Mouse (Mus musculus) lung, postnatal 0 days (tissue): ENCODE data around the gene Tmem177. TPM values are rescaled to one million over a fixed set of nuclear protein-coding genes. Genes with fewer than 3 reads are reported as not detected.

Source experiments
- ATAC-seq: fragments of 200-750 bp; cut with Nextera tagmentation; 2 replicates; pipeline ENCODE4 v1.8.0; 2017; ENCODE audit warnings: moderate library complexity
- DNase-seq: peaks from one replicate; pipeline ENCODE4 v3.0.0-alpha.2; 2016; ENCODE audit warnings: low spot score
- H3K27ac ChIP-seq: fragments of 300-500 bp; sonication (generic); 2 replicates; pipeline ENCODE4 v1.5.1; 2014; ENCODE audit warnings: antibody characterized with exemption, mild to moderate bottlenecking, low read length, mixed read lengths
- H3K27me3 ChIP-seq: fragments of 300-500 bp; sonication (generic); replicated peaks from 2 replicates; pipeline ENCODE4 v1.6.1; 2014; ENCODE audit warnings: low read length, mixed read lengths; ENCODE audit not compliant: insufficient read depth
- H3K36me3 ChIP-seq: fragments of 300-500 bp; sonication (generic); 2 replicates; pipeline ENCODE4 v1.6.1; 2014; ENCODE audit warnings: low read length, mixed read lengths; ENCODE audit not compliant: insufficient read depth
- H3K4me1 ChIP-seq: fragments of 300-500 bp; sonication (generic); 2 replicates; pipeline ENCODE4 v1.6.1; 2014; ENCODE audit warnings: antibody characterized with exemption, low read depth, low read length, mixed read lengths; ENCODE audit not compliant: insufficient read depth
- H3K4me2 ChIP-seq: fragments of 300-500 bp; sonication (generic); replicated peaks from 2 replicates; pipeline ENCODE4 v1.6.1; 2014; ENCODE audit warnings: low read depth, mild to moderate bottlenecking, low read length, moderate library complexity, mixed read lengths
- H3K4me3 ChIP-seq: fragments of 300-500 bp; sonication (generic); 2 replicates; pipeline ENCODE4 v1.5.1; 2014; ENCODE audit warnings: low read depth, low read length
- H3K9ac ChIP-seq: fragments of 300-500 bp; sonication (generic); replicated peaks from 2 replicates; pipeline ENCODE4 v1.6.1; 2014; ENCODE audit warnings: low read depth, mild to moderate bottlenecking
- H3K9me3 ChIP-seq: fragments of 300-500 bp; sonication (generic); 2 replicates; pipeline ENCODE4 v1.6.1; 2016; ENCODE audit warnings: low read length, mixed read lengths
- CTCF ChIP-seq: IDR thresholded peaks from 2 replicates; pipeline ENCODE4 v1.5.1; 2016; ENCODE audit warnings: antibody characterized with exemption, mild to moderate bottlenecking
- EP300 ChIP-seq: IDR thresholded peaks from 2 replicates; pipeline ENCODE4 v1.6.1; 2016; ENCODE audit warnings: antibody characterized with exemption, mild to moderate bottlenecking, control low read depth
- WGBS: fragments of 180-500 bp; shearing (Covaris S2); extraction: QIAGEN DNeasy Blood & Tissue Kit; methylation state at CpG from one replicate; pipeline ENCODE4 v1.1.7; 2014; 5-methylcytosine and 5-hydroxymethylcytosine counted together
- polyA plus RNA-seq: library from polyadenylated mRNA; unstranded; fragments of >200 nt; fragmentation: Nextera tagmentation; extraction: Ambion mirVana; gene quantifications from 2 replicates; pipeline ENCODE4 v1.2.1, GENCODE M21; 2015

Gene Tmem177
- polyA plus RNA-seq, 1 experiment from 2014 or later: 4.5 TPM

DNA sequence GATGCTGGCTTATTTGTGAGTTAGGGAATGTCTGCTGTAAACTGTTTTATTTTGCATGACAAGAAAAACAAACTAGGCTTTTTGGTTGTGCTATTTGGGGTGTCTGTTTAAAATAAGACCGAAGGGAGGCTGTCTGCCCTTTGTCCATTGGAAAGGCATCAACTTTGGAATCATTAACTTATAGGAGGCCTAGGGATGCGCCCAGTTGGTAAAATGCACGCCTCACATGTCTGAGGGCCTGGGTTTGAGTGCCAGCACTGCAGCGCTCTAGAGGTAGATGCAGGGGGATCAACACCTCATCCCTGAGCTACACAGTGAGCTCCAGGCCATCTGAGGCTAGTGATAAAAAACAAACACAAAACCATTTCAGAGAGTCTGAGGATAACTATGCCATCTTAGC, 35.5 kb downstream of the Tmem177 start:
- Histone ChIP-seq H3K4me1 (no peaks in the 10 kb centered on the region), H3K4me2 (no peak overlapping the region), H3K36me3 (no peaks in the 10 kb centered on the region), H3K4me3 (no peak overlapping the region), H3K27me3 (no peaks in the 10 kb centered on the region), H3K27ac (no peak overlapping the region), H3K9ac (no peak overlapping the region), H3K9me3 (no peaks in the 10 kb centered on the region)
- DNase-seq (no peak), ATAC-seq (no peak)
- TF ChIP-seq EP300: no peak
- TF ChIP-seq CTCF: no peak
- WGBS: 66% methylated on average over 4 of the region's 4 CpGs

DNA sequence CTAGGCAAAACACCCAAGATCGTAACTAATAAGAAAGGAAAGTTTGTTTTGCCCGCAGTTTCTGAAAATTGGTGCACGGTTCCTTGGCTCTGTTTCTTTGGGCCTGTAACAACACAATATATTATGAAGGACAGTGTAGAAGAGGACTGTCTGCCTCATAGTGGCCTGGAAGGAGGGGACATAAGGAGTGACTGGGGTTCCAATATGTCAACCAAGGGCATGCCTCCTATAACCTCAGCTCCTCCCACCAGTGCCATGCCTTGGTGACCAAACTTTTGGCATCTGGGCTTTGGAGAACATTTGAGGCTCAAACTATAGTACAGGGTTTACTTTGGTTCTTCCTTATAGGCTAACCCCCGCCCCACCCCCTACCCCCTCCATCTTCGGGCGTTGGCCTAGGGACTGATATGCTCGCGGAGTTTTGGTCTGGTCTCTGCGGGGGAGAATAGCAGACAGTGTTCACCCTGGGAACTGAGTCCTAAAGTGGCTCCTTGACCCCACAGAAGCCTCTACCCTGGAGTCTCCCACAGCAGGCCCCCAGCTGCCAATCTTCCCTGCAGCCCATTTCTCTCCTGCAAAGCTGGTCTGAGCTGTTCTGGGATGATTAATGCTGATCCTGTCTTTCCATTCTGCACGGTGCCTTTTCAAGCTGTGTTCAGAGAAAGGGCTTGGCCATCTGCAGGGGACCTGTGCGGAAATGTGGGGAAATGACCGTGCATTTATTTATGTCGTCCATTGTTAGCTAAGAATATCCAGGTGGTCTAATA, 44.4 kb downstream of the Tmem177 start:
- ATAC-seq (peak; percentile 65), DNase-seq (no peak)
- Histone ChIP-seq H3K27ac (no peak overlapping the region), H3K36me3 (no peaks in the 10 kb centered on the region), H3K9me3 (no peaks in the 10 kb centered on the region), H3K9ac (no peak overlapping the region), H3K4me1 (no peaks in the 10 kb centered on the region), H3K27me3 (no peaks in the 10 kb centered on the region), H3K4me2 (no peak overlapping the region), H3K4me3 (no peak overlapping the region)
- 52% methylated on average over 13 of the region's 13 CpGs for WGBS
- TF ChIP-seq EP300: no peak
- no peak for TF ChIP-seq CTCF

DNA sequence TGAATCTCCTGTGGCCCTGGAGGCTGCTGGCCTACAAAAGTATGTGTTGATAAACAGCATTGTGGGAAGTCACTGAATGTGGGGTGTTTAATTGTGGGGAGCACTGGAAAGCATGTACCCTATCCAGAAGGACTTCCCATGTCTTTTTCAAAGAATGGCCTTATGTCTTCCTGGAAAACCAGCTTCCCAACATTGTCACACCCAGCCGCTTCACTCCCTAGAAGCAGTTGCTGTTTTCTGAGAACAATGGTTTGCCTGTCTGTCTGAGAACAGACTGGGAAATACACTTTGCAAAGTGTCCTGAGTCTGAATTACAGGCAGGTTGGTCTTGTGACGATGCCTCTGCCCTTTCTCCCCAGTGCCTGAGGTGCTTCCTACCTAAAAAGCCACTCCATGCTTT, 45.7 kb downstream of the Tmem177 start:
- Histone ChIP-seq H3K4me2 (no peak overlapping the region), H3K27ac (no peak overlapping the region), H3K9me3 (no peaks in the 10 kb centered on the region), H3K4me3 (no peak overlapping the region), H3K36me3 (no peaks in the 10 kb centered on the region), H3K27me3 (no peaks in the 10 kb centered on the region), H3K4me1 (no peaks in the 10 kb centered on the region), H3K9ac (no peak overlapping the region)
- ATAC-seq: peak; percentile 28; the same call in 1 of the 2 replicates
- TF ChIP-seq EP300 (peak; percentile 55; the same call in 1 of the 2 replicates), CTCF (no peak)
- no peak for DNase-seq
- WGBS: 34% methylated on average over 2 of the region's 2 CpGs

DNA sequence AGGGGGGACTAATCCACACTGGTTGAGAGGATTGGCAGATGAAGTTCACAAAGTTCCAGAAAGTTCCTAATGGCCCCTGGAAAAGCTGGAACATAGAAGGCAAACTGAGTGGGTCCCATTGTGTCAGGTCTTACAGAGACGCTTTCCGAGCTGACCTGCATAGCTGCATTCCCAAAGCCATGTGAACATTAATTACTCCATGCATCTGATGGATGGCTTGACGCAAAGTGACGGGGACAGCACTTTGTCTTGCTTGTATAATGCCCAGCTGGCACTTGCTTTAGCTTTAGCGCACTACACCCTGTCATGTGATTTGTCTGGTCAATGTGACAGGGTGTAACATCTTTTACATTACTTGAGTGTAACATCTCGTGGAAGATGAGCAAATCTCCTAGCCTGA, 47.7 kb downstream of the Tmem177 start:
- DNase-seq: no peak
- Histone ChIP-seq H3K4me1 (no peaks in the 10 kb centered on the region), H3K27me3 (no peaks in the 10 kb centered on the region), H3K27ac (no peak overlapping the region), H3K4me2 (no peak overlapping the region), H3K36me3 (no peaks in the 10 kb centered on the region), H3K9me3 (no peaks in the 10 kb centered on the region), H3K9ac (no peak overlapping the region), H3K4me3 (no peak overlapping the region)
- ATAC-seq: no peak
- TF ChIP-seq EP300: no peak
- no peak for TF ChIP-seq CTCF
- 71% methylated on average over 6 of the region's 6 CpGs for WGBS

DNA sequence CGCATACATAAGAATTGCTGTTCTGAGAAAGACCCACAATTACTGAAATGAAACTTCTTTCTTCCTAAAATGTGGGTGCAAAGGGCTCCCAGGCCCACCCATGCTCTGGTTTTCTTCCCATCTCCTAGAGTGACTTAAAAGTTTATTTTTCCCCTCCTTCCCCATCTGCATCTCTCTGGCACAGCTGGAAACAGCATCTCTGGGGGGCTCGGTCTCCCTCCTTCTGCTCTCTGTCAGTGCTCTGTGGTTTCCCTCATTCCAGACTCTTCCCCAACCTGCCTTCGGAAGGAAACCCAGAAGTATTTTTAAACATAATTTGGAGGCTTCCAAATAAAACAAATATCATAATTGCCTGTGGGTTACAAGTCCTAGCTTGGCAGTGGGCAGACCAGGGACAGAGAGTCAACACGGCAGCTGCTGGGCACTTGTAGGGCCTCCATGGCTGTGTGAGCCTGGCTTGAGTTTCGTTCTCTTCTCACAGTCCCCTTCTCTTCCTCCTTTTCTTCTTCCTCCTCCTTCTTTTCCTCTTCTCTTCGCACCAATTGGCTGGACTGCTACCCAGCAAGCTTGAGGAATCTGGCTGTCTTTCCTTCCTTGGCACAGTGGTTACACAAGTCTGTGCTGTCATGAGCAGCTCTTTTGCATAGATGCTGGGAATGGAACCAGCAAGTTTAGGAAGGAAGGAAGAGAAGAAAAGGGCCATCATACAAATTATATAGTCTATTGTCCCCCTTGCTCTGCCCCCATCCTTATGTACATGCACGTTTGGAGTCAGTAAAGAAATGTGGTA, 49.3 kb downstream of the Tmem177 start:
- Histone ChIP-seq H3K9me3 (no peaks in the 10 kb centered on the region), H3K27ac (no peak overlapping the region), H3K27me3 (no peaks in the 10 kb centered on the region), H3K4me3 (no peak overlapping the region), H3K9ac (no peak overlapping the region), H3K36me3 (no peaks in the 10 kb centered on the region), H3K4me2 (no peak overlapping the region), H3K4me1 (no peaks in the 10 kb centered on the region)
- TF ChIP-seq CTCF: no peak
- no peak for TF ChIP-seq EP300
- 67% methylated on average over 7 of the region's 7 CpGs for WGBS
- DNase-seq (no peak), ATAC-seq (no peak)

DNA sequence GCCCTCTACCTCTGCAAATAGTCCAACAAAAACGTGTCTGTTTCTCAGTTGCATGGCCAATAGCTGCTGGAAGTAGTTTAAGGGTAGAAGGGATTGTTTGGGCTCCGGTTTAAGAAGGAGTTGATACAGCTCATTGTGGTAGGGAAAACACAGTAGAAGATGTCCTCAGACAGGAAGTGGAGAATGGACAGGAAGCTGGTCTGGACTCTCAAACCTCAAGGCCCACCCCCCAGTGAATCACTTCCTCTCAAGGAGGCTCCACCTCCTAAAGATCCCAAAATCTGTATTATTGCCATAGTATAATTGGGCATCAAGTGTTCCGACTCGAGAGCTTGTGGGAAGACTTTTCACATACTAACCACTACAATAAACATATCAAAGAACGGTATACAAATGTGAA, 53.4 kb downstream of the Tmem177 start:
- TF ChIP-seq EP300 (no peak), CTCF (no peak)
- Histone ChIP-seq H3K27me3 (no peaks in the 10 kb centered on the region), H3K36me3 (no peaks in the 10 kb centered on the region), H3K9ac (no peak overlapping the region), H3K9me3 (no peaks in the 10 kb centered on the region; the same call in 1 of the 2 replicates), H3K4me3 (no peak overlapping the region), H3K4me2 (no peak overlapping the region), H3K27ac (no peak overlapping the region), H3K4me1 (no peaks in the 10 kb centered on the region)
- no peak for ATAC-seq
- WGBS: 71% methylated on average over 5 of the region's 5 CpGs
- no peak for DNase-seq

Other genes with a start within 250 kb of the Tmem177 start
- gene Ptpn4, start 75.6 kb downstream of the Tmem177 start, polyA plus RNA-seq: 4.8 and 6.8 TPM in 2 replicates
- 0.39 and 1.7 TPM in 2 replicates for gene Cfap221, start 84.0 kb upstream of the Tmem177 start, polyA plus RNA-seq
- gene Sctr, start 93.7 kb upstream of the Tmem177 start, polyA plus RNA-seq: 0.14 TPM in 2 replicates
- gene Tmem37, start 160.9 kb upstream of the Tmem177 start, polyA plus RNA-seq: 121 and 127 TPM in 2 replicates
- 646 and 687 TPM in 2 replicates for gene Dbi, start 207.9 kb upstream of the Tmem177 start, polyA plus RNA-seq
- gene 3110009E18Rik, start 208.0 kb upstream of the Tmem177 start, polyA plus RNA-seq: 10.7 and 12.5 TPM in 2 replicates